8 mouse cellular contexts compared by ENCODE assay signal in genomic region chr4:135874564-135875535, GRCm38 (mm10). TPM values are rescaled to one million over a fixed set of nuclear protein-coding genes. Genes with fewer than 3 reads are reported as not detected.
DNase-seq lines count a peak whose midpoint lies in the region; ATAC-seq lines count a peak whose summit lies in the region.

No protein-coding gene starts in this region.

- no peak for ATAC-seq in heart, embryonic 13.5 days (ENCODE audit: extremely low read depth, insufficient number of reproducible peaks, low FRiP score, low TSS enrichment)
- no peak for ATAC-seq in hindbrain, embryonic 15.5 days (ENCODE audit: low FRiP score, low read depth)
- no peak for ATAC-seq in midbrain, embryonic 16.5 days

- H3K27me3 ChIP-seq in heart, embryonic 13.5 days (replicated peaks): no peaks in the 10 kb centered on the region
- H3K27me3 ChIP-seq in hindbrain, embryonic 15.5 days: no peaks in the 10 kb centered on the region
- no peaks in the 10 kb centered on the region for H3K27me3 ChIP-seq in midbrain, embryonic 16.5 days (ENCODE audit: control insufficient read depth, insufficient read depth, low read depth, low read length)

- intact Hi-C loops in left cerebral cortex, postnatal 4 days (cut with DNase I): loop anchor here (5.0 kb wide), 2 partner anchors 53 to 73 kb away; no protein-coding TSS in a partner anchor

- peak overlapping the region; percentile 74 for H3K4me2 ChIP-seq in heart, embryonic 13.5 days
- H3K4me2 ChIP-seq in hindbrain, embryonic 15.5 days: peak overlapping the region; percentile 67; the same call in 1 of the 2 replicates
- H3K4me2 ChIP-seq in midbrain, embryonic 16.5 days (ENCODE audit: low read length): peak overlapping the region; percentile 83

- H3K27ac ChIP-seq in heart, embryonic 13.5 days (replicated peaks): peak overlapping the region; percentile 98
- H3K27ac ChIP-seq in brown adipose tissue, adult 24 weeks (replicated peaks; ENCODE audit: low read depth, low read length): peak overlapping the region; percentile 99
- H3K27ac ChIP-seq in hindbrain, embryonic 15.5 days (replicated peaks): peak overlapping the region; percentile 97
- peak overlapping the region; percentile 99; the same call in 1 of the 2 replicates for H3K27ac ChIP-seq in midbrain, embryonic 16.5 days (ENCODE audit: low read length)

- H3K9me3 ChIP-seq in heart, embryonic 13.5 days: no peaks in the 10 kb centered on the region
- no peaks in the 10 kb centered on the region for H3K9me3 ChIP-seq in hindbrain, embryonic 15.5 days
- H3K9me3 ChIP-seq in midbrain, embryonic 16.5 days (replicated peaks; ENCODE audit: control insufficient read depth, low read length, poor library complexity, severe bottlenecking): no peaks in the 10 kb centered on the region

- 85% methylated on average over 10 of the region's 10 CpGs for WGBS in heart, embryonic 13.5 days
- 76% methylated on average over 10 of the region's 10 CpGs for WGBS in hindbrain, embryonic 15.5 days
- WGBS in midbrain, embryonic 16.5 days: 74% methylated on average over 10 of the region's 10 CpGs

- peaks cover 56% of the 10 kb centered on the region for H3K4me1 ChIP-seq in heart, embryonic 13.5 days
- H3K4me1 ChIP-seq in brown adipose tissue, adult 24 weeks (ENCODE audit: control insufficient read depth, insufficient read depth, insufficient read length, low read length): peaks cover 28% of the 10 kb centered on the region
- peaks cover 53% of the 10 kb centered on the region for H3K4me1 ChIP-seq in hindbrain, embryonic 15.5 days (replicated peaks)
- peaks cover 33% of the 10 kb centered on the region for H3K4me1 ChIP-seq in midbrain, embryonic 16.5 days (ENCODE audit: control insufficient read depth, insufficient read depth, low read length)

- H3K9ac ChIP-seq in heart, embryonic 13.5 days: peak overlapping the region; percentile 96
- H3K9ac ChIP-seq in hindbrain, embryonic 15.5 days: no peak overlapping the region
- H3K9ac ChIP-seq in midbrain, embryonic 16.5 days (ENCODE audit: low read depth, low read length): no peak overlapping the region

- H3K36me3 ChIP-seq in heart, embryonic 13.5 days: peaks cover 25% of the 10 kb centered on the region
- peaks cover 10% of the 10 kb centered on the region for H3K36me3 ChIP-seq in hindbrain, embryonic 15.5 days
- peaks cover 2% of the 10 kb centered on the region; the same call in 1 of the 2 replicates for H3K36me3 ChIP-seq in midbrain, embryonic 16.5 days (ENCODE audit: control insufficient read depth, insufficient read depth, low read length)

- DNase-seq in heart, adult 18-20 months: no peak
- DNase-seq in urinary bladder, postnatal 36 days (ENCODE audit: low spot score in 2 of 2): no peak
- DNase-seq in left cerebral cortex, postnatal 4 days: no peak
- DNase-seq in adrenal gland, postnatal 4 days (ENCODE audit: low spot score in 2 of 2): no peak

- peak overlapping the region; percentile 76 for H3K4me3 ChIP-seq in heart, embryonic 13.5 days
- H3K4me3 ChIP-seq in brown adipose tissue, adult 24 weeks (ENCODE audit: insufficient read depth, low read depth, low read length): peak overlapping the region; percentile 61; the same call in 1 of the 2 replicates
- H3K4me3 ChIP-seq in hindbrain, embryonic 15.5 days: no peak overlapping the region
- no peak overlapping the region for H3K4me3 ChIP-seq in midbrain, embryonic 16.5 days (ENCODE audit: low read depth, low read length)

RNA-seq across cellular contexts. Expression of gene Pnrc2, which starts 1.2 kb away (rescaled TPM):
- polyA plus RNA-seq in heart, embryonic 13.5 days (2015; fragmentation: Nextera tagmentation; extraction: Ambion mirVana): 114 and 125 TPM in 2 replicates
- total RNA-seq in heart, adult 18-20 months (2021): 10 to 100 TPM; 62.7 to 68.0 TPM
- polyA plus RNA-seq in brown adipose tissue, adult 24 weeks (2012; ENCODE audit: insufficient read depth, insufficient read length, missing spikeins): 86.4 and 125 TPM in 2 replicates
- 97.7 and 97.9 TPM in 2 replicates for polyA plus RNA-seq in hindbrain, embryonic 15.5 days (2015; fragmentation: Nextera tagmentation; extraction: Ambion mirVana)
- polyA plus RNA-seq in midbrain, embryonic 16.5 days (2015; fragmentation: Nextera tagmentation; extraction: Ambion mirVana): 94.2 and 97.5 TPM in 2 replicates
- total RNA-seq in left cerebral cortex, postnatal 4 days (2021): 10 to 100 TPM; 41.1 to 45.2 TPM
- total RNA-seq in adrenal gland, postnatal 4 days (2021): 100 to 1,000 TPM; 152 to 159 TPM

RNA-seq across cellular contexts. Expression of gene Srsf10, which starts 19.3 kb away (rescaled TPM):
- polyA plus RNA-seq in heart, embryonic 13.5 days (2015; fragmentation: Nextera tagmentation; extraction: Ambion mirVana): 130 and 140 TPM in 2 replicates
- total RNA-seq in heart, adult 18-20 months (2021): 10 to 100 TPM; 40.6 to 50.5 TPM
- polyA plus RNA-seq in brown adipose tissue, adult 24 weeks (2012; ENCODE audit: insufficient read depth, insufficient read length, missing spikeins): 58.3 and 62.6 TPM in 2 replicates
- 164 and 168 TPM in 2 replicates for polyA plus RNA-seq in hindbrain, embryonic 15.5 days (2015; fragmentation: Nextera tagmentation; extraction: Ambion mirVana)
- 190 and 211 TPM in 2 replicates for polyA plus RNA-seq in midbrain, embryonic 16.5 days (2015; fragmentation: Nextera tagmentation; extraction: Ambion mirVana)
- total RNA-seq in left cerebral cortex, postnatal 4 days (2021): 100 to 1,000 TPM; 103 to 120 TPM
- total RNA-seq in adrenal gland, postnatal 4 days (2021): 100 to 1,000 TPM; 145 to 183 TPM

RNA-seq across cellular contexts. Expression of gene Cnr2, which starts 20.3 kb away (rescaled TPM):
- 0.29 and 0.36 TPM in 2 replicates for polyA plus RNA-seq in heart, embryonic 13.5 days (2015; fragmentation: Nextera tagmentation; extraction: Ambion mirVana)
- total RNA-seq in heart, adult 18-20 months (2021): 1 to 10 TPM in 1 of 2 experiments, under 1 TPM in 1; 0.52 to 1.7 TPM
- 0.55 and 0.58 TPM in 2 replicates for polyA plus RNA-seq in brown adipose tissue, adult 24 weeks (2012; ENCODE audit: insufficient read depth, insufficient read length, missing spikeins)
- 0.05 and 0.26 TPM in 2 replicates for polyA plus RNA-seq in hindbrain, embryonic 15.5 days (2015; fragmentation: Nextera tagmentation; extraction: Ambion mirVana)
- polyA plus RNA-seq in midbrain, embryonic 16.5 days (2015; fragmentation: Nextera tagmentation; extraction: Ambion mirVana): 0.06 and 0.14 TPM in 2 replicates
- under 1 TPM; 0.12 to 0.16 TPM for total RNA-seq in left cerebral cortex, postnatal 4 days (2021)
- 1 to 10 TPM; 3.8 to 4.1 TPM for total RNA-seq in adrenal gland, postnatal 4 days (2021)

RNA-seq across cellular contexts. Expression of gene Fuca1, which starts 45.7 kb away (rescaled TPM):
- polyA plus RNA-seq in heart, embryonic 13.5 days (2015; fragmentation: Nextera tagmentation; extraction: Ambion mirVana): 46.0 and 47.9 TPM in 2 replicates
- 10 to 100 TPM; 31.7 to 35.3 TPM for total RNA-seq in heart, adult 18-20 months (2021)
- 106 and 110 TPM in 2 replicates for polyA plus RNA-seq in brown adipose tissue, adult 24 weeks (2012; ENCODE audit: insufficient read depth, insufficient read length, missing spikeins)
- polyA plus RNA-seq in hindbrain, embryonic 15.5 days (2015; fragmentation: Nextera tagmentation; extraction: Ambion mirVana): 63.5 and 72.8 TPM in 2 replicates
- polyA plus RNA-seq in midbrain, embryonic 16.5 days (2015; fragmentation: Nextera tagmentation; extraction: Ambion mirVana): 66.0 and 70.1 TPM in 2 replicates
- total RNA-seq in left cerebral cortex, postnatal 4 days (2021): 10 to 100 TPM; 44.2 to 46.8 TPM
- 10 to 100 TPM; 88.2 to 99.0 TPM for total RNA-seq in adrenal gland, postnatal 4 days (2021)

Comparison
In these comparisons a context has a peak if more than half of its experiments do, and no peak if none do; other contexts are left out.
1. H3K4me3 ChIP-seq: peak in heart, embryonic 13.5 days (single experiment) and brown adipose tissue, adult 24 weeks (single experiment); none in hindbrain, embryonic 15.5 days (single experiment) and midbrain, embryonic 16.5 days (single experiment).
2. Peak in every context shown above with its lines, with median percentiles within 50 percentile points of each other: H3K27ac ChIP-seq and H3K4me2 ChIP-seq.